9 mouse cellular contexts compared by ENCODE assay signal in the genomic region with DNA sequence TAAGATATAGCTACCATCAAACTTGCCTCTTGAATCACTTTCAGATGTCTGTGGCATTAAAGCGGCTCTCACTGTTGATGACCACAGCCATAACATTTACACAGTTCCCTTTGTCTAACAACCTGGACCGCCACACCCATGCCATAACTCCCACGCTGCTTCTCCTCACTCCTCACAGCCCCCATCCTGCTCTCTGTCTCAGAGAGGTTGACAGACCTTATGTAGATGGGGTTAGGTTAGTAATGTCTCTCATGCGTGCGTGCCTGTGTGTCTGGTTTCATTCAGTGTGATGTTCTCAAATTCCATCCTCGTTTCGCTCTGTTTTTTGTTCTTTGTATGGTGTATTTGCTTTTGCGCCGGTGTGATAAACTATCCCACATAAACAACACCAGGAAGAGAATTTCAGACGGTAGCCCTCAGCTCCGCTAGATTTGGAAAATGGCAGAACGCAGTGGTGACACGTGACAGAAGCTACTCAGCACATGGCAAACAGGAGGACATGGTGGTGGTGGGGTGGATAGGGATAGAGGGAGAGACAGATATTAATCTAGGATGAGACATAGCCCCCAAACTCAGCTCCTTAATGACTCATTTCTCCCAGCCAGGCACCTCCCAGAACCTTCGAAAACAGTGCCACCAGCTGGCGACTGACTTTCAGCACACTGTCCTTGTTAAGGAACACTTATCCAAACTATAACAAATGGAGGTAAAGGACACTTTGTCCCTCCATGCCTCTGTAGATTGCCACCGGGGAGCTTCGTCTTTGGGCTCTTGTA.
DNase-seq lines count a peak whose midpoint lies in the region; ATAC-seq lines count a peak whose summit lies in the region.
"Had no signal": no experiment of that assay in that cellular context is flagged by ENCODE, and none has a peak within 500 bp of the region (broad histone marks: within the 10 kb centered on the region; RNA-seq: fewer than 3 reads in every experiment).

No protein-coding gene starts in this region.

- ATAC-seq in heart, embryonic 12.5 days (ENCODE audit: insufficient number of reproducible peaks, low FRiP score) = no peak
- ATAC-seq in megakaryocyte-erythroid progenitor cell, adult 5-6 weeks (replicated peaks; ENCODE audit: low FRiP score, low TSS enrichment, poor library complexity, severe bottlenecking) = no peak

- peak overlapping the region; percentile 44 for H3K27ac ChIP-seq in heart, embryonic 12.5 days (ENCODE audit: poor library complexity, severe bottlenecking)
- H3K27ac ChIP-seq: neural tube, embryonic 12.5 days had no signal

- H3K36me3 ChIP-seq in heart, embryonic 12.5 days = no peaks in the 10 kb centered on the region
- H3K36me3 ChIP-seq: neural tube, embryonic 12.5 days had no signal

- H3K4me3 ChIP-seq in heart, embryonic 12.5 days = no peak overlapping the region
- H3K4me3 ChIP-seq: neural tube, embryonic 12.5 days had no signal

- H3K9me3 ChIP-seq in heart, embryonic 12.5 days (replicated peaks) = no peaks in the 10 kb centered on the region
- H3K9me3 ChIP-seq: neural tube, embryonic 12.5 days had no signal

- H3K27me3 ChIP-seq in heart, embryonic 12.5 days (replicated peaks) = no peaks in the 10 kb centered on the region
- H3K27me3 ChIP-seq: neural tube, embryonic 12.5 days had no signal

- peak; percentile 76 to 81 for DNase-seq in cerebellum, postnatal 10 days
- DNase-seq in cerebellum, adult 9-10 months = no peak
- DNase-seq in right cerebral cortex, adult 18-20 months = peak; percentile 12
- DNase-seq in right cerebral cortex, postnatal 25 days = no peak
- DNase-seq in layer of hippocampus, postnatal 14 days (ENCODE audit: low spot score in 2 of 2) = peak; percentile 19 to 43
- DNase-seq in right cerebral cortex, postnatal 4 days = peak; percentile 46

- no peak overlapping the region; the same call in 1 of the 2 replicates for H3K4me2 ChIP-seq in heart, embryonic 12.5 days
- H3K4me2 ChIP-seq: neural tube, embryonic 12.5 days had no signal

- WGBS in heart, embryonic 12.5 days = 53% methylated on average over 17 of the region's 17 CpGs

- H3K4me1 ChIP-seq in heart, embryonic 12.5 days (replicated peaks) = peaks cover 59% of the 10 kb centered on the region
- H3K4me1 ChIP-seq: neural tube, embryonic 12.5 days had no signal

- 0 out of 2 replicates have a peak overlapping the region, but pooled peaks have one; percentile 26 for H3K9ac ChIP-seq in heart, embryonic 12.5 days
- H3K9ac ChIP-seq: neural tube, embryonic 12.5 days had no signal

Comparison
In these comparisons a context has a peak if more than half of its experiments do, and no peak if none do; other contexts are left out.
1. DNase-seq: peak in cerebellum, postnatal 10 days (2 of 2), right cerebral cortex, adult 18-20 months (single experiment), layer of hippocampus, postnatal 14 days (2 of 2) and right cerebral cortex, postnatal 4 days (single experiment); none in cerebellum, adult 9-10 months (single experiment) and right cerebral cortex, postnatal 25 days (single experiment).